Mouse (Mus musculus): ENCODE measurements at regions not wholly inside any gene's neighbourhood (a gene's known extent, or its start where the extent isn't known, plus 50 kb on each side); places are given as distances from the start of the nearest gene placed in this dataset.

DNA sequence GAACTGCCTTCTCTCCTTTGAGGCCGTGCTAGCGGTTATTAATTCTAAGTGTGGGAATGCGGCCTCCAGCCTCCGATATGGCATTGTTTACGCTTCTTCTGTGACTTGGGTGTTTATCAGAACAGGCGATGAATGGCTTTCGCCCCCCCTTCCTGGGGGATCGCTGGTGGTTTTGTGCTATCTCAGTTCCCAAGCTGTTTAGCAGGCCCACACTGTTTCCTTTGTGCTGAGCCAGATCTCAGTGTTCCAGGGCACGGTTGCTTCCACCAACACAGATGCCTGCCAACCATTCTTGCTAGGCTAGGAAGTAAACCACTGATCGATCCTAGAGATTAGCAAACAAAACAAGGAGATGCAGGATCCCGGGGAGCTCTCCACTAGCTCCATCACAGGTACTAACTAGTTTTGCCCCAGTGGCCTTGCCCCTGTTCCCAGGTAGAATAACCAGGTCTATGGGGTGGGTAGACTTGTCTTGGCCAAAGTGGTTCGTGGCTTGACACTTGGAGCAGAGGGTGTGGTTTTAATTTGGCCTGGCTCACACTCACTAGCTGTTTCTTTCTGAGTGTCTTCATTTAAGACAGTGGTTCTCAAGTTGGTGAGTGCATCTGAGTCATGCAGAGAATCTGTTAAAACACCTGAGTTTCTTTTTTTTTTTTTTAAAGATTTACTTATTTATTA lies 50.9 kb upstream of the Ahctf1 start:
- H3K4me1 ChIP-seq (ENCODE audit: control insufficient read depth, insufficient read depth, low read length) = no peaks in the 10 kb centered on the region; the same call in 1 of the 2 replicates
- H3K4me3 ChIP-seq (replicated peaks; ENCODE audit: control insufficient read depth, low read depth, low read length) = no peak overlapping the region
- WGBS = 13% methylated on average over 12 of the region's 12 CpGs
- peak overlapping the region; percentile 41; the same call in 1 of the 2 replicates for H3K27ac ChIP-seq (ENCODE audit: control insufficient read depth, insufficient read depth, low read depth, low read length, poor library complexity)
- TF ChIP-seq POLR2A (IDR thresholded peaks at IDR 0.05; ENCODE audit: borderline replicate concordance, control insufficient read depth, low read depth, low read length) (no peak), CTCF (IDR thresholded peaks at IDR 0.05; ENCODE audit: control insufficient read depth, insufficient read depth, low read length) (no peak)

Measured in bone marrow, adult 2 months (tissue).